Mouse (Mus musculus) layer of hippocampus, postnatal 25 days (tissue): ENCODE results near the gene Dpp7. TPM values are rescaled to one million over a fixed set of nuclear protein-coding genes. Genes with fewer than 3 reads are reported as not detected.

Experiments
- DNase-seq, 2 experiments: peaks; one replicate each; pipeline ENCODE4 v3.0.0; 2022; ENCODE audit warnings: mixed read lengths in 2 of 2, low spot score in 1 of 2; ENCODE audit errors: extremely low spot score in 1 of 2
- total RNA-seq, 2 experiments: library from RNA; stranded (reverse); gene quantifications; 2 replicates each; pipeline ENCODE4 v1.2.3; 2021

The Dpp7 gene
- total RNA-seq, 2 experiments from 2014 or later: 30.7 to 31.7 TPM

GRCm38 (mm10) chr2:25371764-25372643, 15.8 kb upstream of the Dpp7 start, which contains the start of gene Sapcd2:
Gene Sapcd2, plus strand, starts transcription at chr2:25372321.
- peak; percentile 71 to 73 for DNase-seq

GRCm38 (mm10) chr2:25369996-25370395, 13.8 kb upstream of the Dpp7 start:
- no peak for DNase-seq

- DNase-seq: peak in 1 of 2 experiments; percentile 39
Measured at GRCm38 (mm10) chr2:25365091-25365761, 9.1 kb upstream of the Dpp7 start, which contains the start of gene Uap1l1. Gene Uap1l1, minus strand, starts transcription at chr2:25365682.

GRCm38 (mm10) chr2:25364761-25365090, 8.6 kb upstream of the Dpp7 start:
- DNase-seq: no peak

GRCm38 (mm10) chr2:25364313-25364712, 8.2 kb upstream of the Dpp7 start:
- DNase-seq: no peak

- DNase-seq: no peak
Measured at GRCm38 (mm10) chr2:25363478-25364178, 7.5 kb upstream of the Dpp7 start.

GRCm38 (mm10) chr2:25359848-25360247, 3.7 kb upstream of the Dpp7 start:
- no peak for DNase-seq

- DNase-seq: no peak
Measured at GRCm38 (mm10) chr2:25355419-25356066, 616 bp downstream of the Dpp7 start.

- no peak for DNase-seq
Measured at GRCm38 (mm10) chr2:25354211-25354610, 1.9 kb downstream of the Dpp7 start.

GRCm38 (mm10) chr2:25350701-25351100, 5.5 kb downstream of the Dpp7 start:
- no peak for DNase-seq

- DNase-seq: no peak
Measured at GRCm38 (mm10) chr2:25349499-25349898, 6.7 kb downstream of the Dpp7 start.

GRCm38 (mm10) chr2:25348162-25348561, 8.0 kb downstream of the Dpp7 start:
- DNase-seq: no peak

- no peak for DNase-seq
Measured at GRCm38 (mm10) chr2:25338303-25338702, 17.9 kb downstream of the Dpp7 start.

- no peak for DNase-seq
Measured at GRCm38 (mm10) chr2:25333569-25333968, 22.6 kb downstream of the Dpp7 start.

- peak; percentile 98 to 99 for DNase-seq
Measured at GRCm38 (mm10) chr2:25332286-25333160, 23.6 kb downstream of the Dpp7 start, which contains the start of gene Man1b1. Gene Man1b1, plus strand, starts transcription at chr2:25332338.

GRCm38 (mm10) chr2:25331470-25331869, 24.7 kb downstream of the Dpp7 start:
- DNase-seq: no peak

GRCm38 (mm10) chr2:25328440-25328839, 27.7 kb downstream of the Dpp7 start:
- DNase-seq: no peak

- no peak for DNase-seq
Measured at GRCm38 (mm10) chr2:25326036-25326435, 30.1 kb downstream of the Dpp7 start.

- DNase-seq: no peak
Measured at GRCm38 (mm10) chr2:25320084-25320483, 36.1 kb downstream of the Dpp7 start.
